Mouse (Mus musculus) skeletal muscle tissue, postnatal 0 days (tissue): ENCODE data around the gene Unc5c. TPM values are rescaled to one million over a fixed set of nuclear protein-coding genes. Genes with fewer than 3 reads are reported as not detected.

Experiments
- polyA plus RNA-seq: library from polyadenylated mRNA; unstranded; fragments of >200 nt; fragmentation: Nextera tagmentation; extraction: Ambion mirVana; gene quantifications from 2 replicates; pipeline ENCODE4 v1.2.1, GENCODE M21; 2015

Unc5c gene
- 0.34 and 0.35 TPM in 2 replicates for polyA plus RNA-seq

GRCm38 (mm10) chr3:141465104-141465705 lies at the start of gene Unc5c:
TSS of gene Unc5c (plus strand) at chr3:141465216.

